In genomic region chr6:94221750-94222149, GRCm38 (mm10) we compare ENCODE assay signal across 34 mouse cellular contexts.
"Had no signal": no experiment of that assay in that cellular context is flagged by ENCODE, and none has a peak within 500 bp of the region (broad histone marks: within the 10 kb centered on the region; RNA-seq: fewer than 3 reads in every experiment).

No protein-coding gene starts in this region.

- H3K4me1 ChIP-seq: hindbrain, embryonic 15.5 days had no signal

- H3K4me3 ChIP-seq: heart, embryonic 10.5 days; heart, embryonic 12.5 days; heart, embryonic 13.5 days; heart, embryonic 15.5 days; hindbrain, embryonic 10.5 days; hindbrain, embryonic 12.5 days; hindbrain, embryonic 13.5 days; hindbrain, embryonic 15.5 days; intestine, embryonic 15.5 days; kidney, embryonic 15.5 days; layer of hippocampus, adult 2 months; left cerebral cortex, adult 2 months had no signal

- ATAC-seq: hindbrain, embryonic 16.5 days; hindbrain, postnatal 0 days; inflammation-experienced regulatory T-cells, adult 6 months; intestine, embryonic 15.5 days; intestine, embryonic 16.5 days; intestine, postnatal 0 days had no signal

- H3K27me3 ChIP-seq: heart, embryonic 12.5 days; heart, embryonic 13.5 days; heart, embryonic 15.5 days; hindbrain, embryonic 12.5 days; hindbrain, embryonic 13.5 days; hindbrain, embryonic 15.5 days; intestine, embryonic 15.5 days; kidney, embryonic 15.5 days had no signal

- H3K36me3 ChIP-seq: heart, embryonic 10.5 days; heart, embryonic 12.5 days; heart, embryonic 13.5 days; heart, embryonic 15.5 days; hindbrain, embryonic 10.5 days; hindbrain, embryonic 12.5 days; hindbrain, embryonic 13.5 days; hindbrain, embryonic 15.5 days; intestine, embryonic 15.5 days; kidney, embryonic 15.5 days had no signal

- DNase-seq: heart, postnatal 10 days; heart, postnatal 14 days; heart, postnatal 4 days; kidney, adult 11 months; kidney, adult 18-20 months; kidney, adult 2 months; kidney, adult 8-10 months; kidney, adult 9 months; kidney, postnatal 10 days; kidney, postnatal 14 days; kidney, postnatal 25 days; kidney, postnatal 36 days; kidney, postnatal 4 days; layer of hippocampus, adult 9-11 months; layer of hippocampus, postnatal 36 days had no signal

- H3K27ac ChIP-seq: heart, embryonic 10.5 days; heart, embryonic 13.5 days; heart, embryonic 15.5 days; hindbrain, embryonic 10.5 days; hindbrain, embryonic 12.5 days; hindbrain, embryonic 13.5 days; hindbrain, embryonic 14.5 days; hindbrain, embryonic 15.5 days; hindbrain, postnatal 0 days; intestine, embryonic 15.5 days; kidney, embryonic 15.5 days; kidney, postnatal 0 days; layer of hippocampus, adult 2 months; left cerebral cortex, adult 2 months had no signal
